Mouse (Mus musculus): Measurements from ENCODE around the gene Elmod1.

Gene Elmod1

DNA sequence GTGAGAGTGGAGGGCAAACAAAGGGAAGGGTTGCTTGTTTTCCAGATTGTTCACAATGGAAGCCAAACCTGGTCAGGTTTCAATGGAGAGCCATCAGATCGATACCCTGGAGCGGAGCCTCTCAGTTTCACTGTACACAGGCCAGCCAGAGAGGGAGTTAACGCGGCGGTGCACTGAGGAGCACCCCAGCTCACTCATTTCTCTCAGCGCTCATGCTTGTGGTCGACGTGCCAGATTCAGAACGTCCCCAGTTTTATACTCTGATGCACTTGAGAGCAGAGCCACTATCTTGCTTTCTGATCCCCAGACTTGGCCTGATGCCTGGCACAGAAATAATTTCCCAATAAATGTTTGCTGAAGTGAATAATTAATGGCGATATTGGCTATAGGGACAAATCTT is 68.3 kb downstream of the Elmod1 start:
- no peak for DNase-seq

DNA sequence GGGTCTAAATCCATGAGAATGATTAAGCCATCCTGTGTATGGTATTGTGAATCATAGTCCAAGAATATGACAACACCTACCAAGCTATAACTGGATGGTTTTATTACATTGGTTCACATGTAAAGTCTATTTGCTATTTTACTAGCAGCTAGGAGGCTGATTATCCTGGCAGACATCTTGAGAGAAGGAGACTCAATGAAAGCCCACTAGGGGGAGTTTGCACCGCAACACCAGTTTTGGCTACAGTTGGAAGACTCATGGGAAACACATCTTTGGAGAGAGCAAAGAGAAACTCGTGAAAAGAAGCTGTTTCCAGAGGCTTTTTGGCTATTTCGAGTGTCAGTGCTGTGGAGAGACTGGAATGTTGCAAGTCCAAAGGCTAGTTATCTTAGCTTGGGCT is 69.7 kb downstream of the Elmod1 start:
- no peak for DNase-seq

DNA sequence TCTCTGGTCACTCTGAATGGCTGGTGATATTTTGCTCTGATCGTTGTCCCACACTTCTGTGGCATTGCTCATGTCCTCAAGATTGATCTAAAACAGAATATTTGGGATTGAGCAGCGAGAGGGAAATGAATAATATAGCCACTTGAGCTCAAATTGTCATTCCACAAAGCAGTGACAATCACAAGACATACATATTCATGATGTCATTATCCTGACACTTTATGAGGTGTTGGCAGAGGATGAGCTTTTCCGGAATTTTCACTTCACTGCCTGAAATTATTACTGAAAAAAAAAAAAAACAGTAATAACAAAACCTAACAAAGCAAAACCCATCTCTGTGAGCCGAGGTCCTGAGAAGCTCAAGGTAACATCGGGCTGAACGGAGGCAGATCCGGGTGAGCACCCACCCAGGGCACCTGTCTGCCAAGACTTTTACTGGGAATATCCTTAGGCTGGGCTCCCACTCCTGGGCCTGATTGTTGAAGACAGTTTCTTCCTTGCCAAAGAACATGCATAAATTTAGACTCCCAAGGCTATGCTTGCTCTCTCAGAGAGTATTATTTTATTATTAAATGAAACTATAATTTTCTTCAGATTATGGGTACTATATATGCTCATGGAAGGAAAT is 71.8 kb downstream of the Elmod1 start:
- DNase-seq, result no peak

DNA sequence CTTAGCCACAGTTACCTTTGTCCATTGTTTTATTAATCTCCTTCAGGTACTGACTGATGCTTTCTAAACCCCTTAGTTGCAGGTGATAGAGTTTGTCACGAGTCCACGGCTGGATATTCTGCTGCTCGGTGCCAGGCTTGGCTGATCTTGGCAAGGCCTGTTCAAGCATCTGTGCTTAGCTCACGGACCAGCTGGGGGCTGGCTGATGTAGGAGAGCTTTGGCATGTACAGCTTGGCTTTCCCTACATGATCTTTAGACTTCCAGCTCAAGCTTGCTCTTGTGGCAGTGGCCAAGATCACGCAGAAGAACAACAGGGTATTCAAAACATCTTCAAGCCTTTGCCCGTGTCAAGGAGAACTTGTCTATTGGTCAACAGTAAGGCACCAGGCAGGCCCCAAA is 75.3 kb downstream of the Elmod1 start:
- no peak for DNase-seq

DNA sequence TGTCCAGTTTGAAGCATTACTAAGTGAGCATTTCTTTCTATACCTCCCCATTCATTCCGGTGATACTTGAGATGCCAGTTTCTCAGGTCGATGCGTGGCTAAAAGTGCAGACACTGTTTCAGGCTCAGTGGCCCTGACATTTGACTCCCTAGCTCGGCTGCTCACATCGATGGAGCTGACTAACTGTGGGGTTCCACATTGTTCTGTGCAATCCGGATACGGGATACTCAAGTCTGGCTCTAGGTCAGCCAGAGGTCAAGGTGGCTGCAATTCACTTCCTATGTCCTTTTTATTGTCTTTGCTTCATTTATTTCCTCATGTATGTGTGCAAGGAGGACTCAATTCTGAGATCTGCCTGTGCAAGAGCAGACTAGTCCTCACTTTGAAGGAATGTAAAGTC is 79.3 kb downstream of the Elmod1 start:
- DNase-seq, result no peak

DNA sequence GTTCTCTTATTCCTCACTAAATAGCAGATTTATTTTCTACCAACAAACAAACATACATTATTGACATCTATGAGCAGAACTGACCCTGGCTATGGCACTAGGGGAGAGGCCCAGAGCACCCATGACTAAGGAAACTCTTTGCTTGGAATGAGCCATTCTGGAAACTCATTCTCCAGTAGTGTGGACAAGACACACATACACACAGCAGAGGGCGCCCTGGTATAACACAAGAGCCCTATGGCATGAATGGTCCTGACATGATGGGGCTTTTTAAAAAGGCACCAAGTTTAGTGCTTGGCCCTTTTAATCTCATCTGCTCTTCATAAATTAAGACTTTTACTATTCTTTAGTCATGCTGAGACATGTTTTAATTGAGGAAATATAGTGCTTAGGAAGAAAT is 85.0 kb downstream of the Elmod1 start:
- DNase-seq, result peak in 1 of 2 experiments; percentile 36

DNA sequence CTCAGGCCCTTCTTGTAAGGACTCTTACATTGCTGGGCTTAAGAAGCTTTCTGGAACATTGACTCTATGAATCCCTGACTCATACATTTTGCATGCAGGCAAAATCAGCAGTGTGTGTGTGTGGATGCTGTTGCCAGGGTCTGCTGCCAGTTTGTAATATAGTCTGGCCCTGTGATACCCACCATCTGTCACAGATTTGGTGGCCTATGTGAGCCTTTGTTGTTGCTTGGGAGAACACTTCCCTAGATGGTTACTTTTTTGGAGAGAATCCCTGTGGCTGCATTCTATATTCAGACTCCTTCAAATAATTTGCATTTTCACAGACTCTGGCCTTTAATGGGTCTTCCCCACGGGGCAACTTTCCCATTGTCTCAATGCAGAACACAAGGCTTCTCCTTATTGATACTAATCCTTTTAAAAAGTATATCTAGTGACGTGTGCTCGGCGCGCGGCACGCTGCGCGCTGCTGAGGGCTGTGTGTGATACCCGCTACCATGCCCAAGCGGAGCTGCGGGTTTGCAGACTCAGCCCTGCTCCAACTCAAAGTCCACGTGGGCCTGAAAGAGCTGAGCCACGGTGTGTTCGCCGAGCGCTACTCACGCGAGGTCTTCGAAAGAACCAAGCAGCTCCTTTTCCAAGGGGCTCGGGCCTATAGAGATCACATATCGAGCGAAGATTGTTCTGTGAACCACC is 91.4 kb downstream of the Elmod1 start:
- no peak for DNase-seq

DNA sequence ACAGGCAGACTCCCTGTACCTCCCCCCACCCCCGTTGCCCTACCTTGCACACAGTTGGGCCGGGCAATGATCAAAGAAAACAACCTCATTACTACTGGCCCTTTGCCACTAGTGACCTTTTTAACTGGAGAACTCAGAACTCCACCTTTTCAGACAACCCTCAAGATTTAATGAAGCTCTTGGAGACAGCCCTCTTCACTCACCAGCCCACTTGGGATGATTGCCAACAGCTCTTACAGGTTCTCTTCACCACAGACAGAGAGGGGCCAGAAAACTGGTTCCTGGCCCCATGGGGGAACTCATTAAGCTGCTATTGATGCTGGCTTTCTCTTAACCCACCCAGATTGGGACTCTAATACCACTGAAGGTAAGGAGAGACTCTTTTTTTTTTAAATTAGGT is 97.7 kb downstream of the Elmod1 start:
- peak in 1 of 2 experiments; percentile 0 for DNase-seq

DNA sequence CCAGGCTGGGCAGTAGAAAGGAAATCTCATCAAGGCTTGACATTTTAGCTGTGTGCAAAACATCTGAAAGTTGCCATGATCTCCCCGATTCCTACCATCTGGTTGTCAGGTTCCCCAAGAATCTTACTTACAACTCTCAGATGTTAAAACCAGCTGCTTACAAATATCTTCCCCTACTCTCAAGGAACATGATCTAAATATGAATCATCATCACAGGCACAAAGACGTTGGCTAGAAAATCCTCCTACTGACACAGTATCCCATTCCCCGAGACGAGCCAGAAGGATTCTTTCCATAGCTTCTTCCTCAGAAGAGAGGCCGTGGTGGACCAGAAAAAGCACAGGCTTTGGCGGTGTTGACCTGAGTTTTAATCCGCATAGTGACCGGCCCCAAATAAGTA is 101.9 kb downstream of the Elmod1 start:
- no peak for DNase-seq
